Mouse (Mus musculus): ENCODE results near the gene Pdrg1. TPM values are rescaled to one million over a fixed set of nuclear protein-coding genes. Genes with fewer than 3 reads are reported as not detected.

Gene Pdrg1
- polyA plus RNA-seq, 1 experiment from 2014 or later, result 94.1 TPM

DNA sequence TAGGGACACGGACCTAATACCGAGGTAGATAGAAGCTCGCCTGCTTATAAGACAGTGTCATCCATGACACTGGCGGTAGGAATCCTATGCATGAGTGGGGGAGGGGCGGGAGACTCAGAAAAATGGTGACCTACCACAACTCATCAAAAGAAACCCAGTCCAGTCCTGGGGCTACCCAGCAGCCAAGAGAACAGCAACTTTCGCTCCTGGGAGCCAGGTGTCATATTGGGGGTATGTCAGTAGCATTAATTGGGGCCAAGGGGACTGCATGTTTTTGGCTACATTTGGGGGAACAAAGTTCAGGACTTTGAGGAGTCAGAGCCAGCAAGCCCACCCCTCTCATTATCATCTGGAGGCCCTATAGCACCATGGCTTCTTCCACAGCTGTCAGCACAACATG is 35.9 kb upstream of the Pdrg1 start:
- 72% methylated on average over 6 of the region's 6 CpGs for WGBS
- Histone ChIP-seq H3K9me3 (ENCODE audit: control insufficient read depth, low read length) (no peaks in the 10 kb centered on the region), H3K27me3 (replicated peaks; ENCODE audit: control insufficient read depth, insufficient read depth, low read length) (peaks cover 34% of the 10 kb centered on the region), H3K9ac (ENCODE audit: low read depth, low read length) (no peak overlapping the region), H3K4me2 (ENCODE audit: low read depth, low read length) (no peak overlapping the region), H3K36me3 (ENCODE audit: control insufficient read depth, insufficient read depth, low read length) (no peaks in the 10 kb centered on the region), H3K4me3 (ENCODE audit: low read length) (no peak overlapping the region), H3K27ac (ENCODE audit: low read length) (no peak overlapping the region), H3K4me1 (ENCODE audit: control insufficient read depth, insufficient read depth, low read length) (peaks cover 1% of the 10 kb centered on the region; the same call in 1 of the 2 replicates)
- no peak for ATAC-seq

DNA sequence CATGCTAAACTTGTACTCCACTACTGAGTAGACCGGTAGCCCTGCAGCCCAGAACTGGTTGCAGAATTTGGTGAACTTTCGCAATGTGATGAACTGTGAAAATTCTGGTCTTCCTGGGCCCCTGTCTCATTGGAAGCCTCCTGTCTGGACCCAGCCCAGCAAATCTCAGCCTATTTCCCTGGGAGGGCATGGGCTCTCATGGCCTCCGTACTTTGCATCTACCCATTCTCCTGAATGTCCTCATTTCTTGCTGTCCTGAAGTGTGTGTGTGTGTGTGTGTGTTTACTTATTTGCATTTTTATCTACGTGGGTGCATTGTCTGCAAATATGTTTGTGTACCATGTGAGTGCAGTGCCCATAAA is 34.8 kb upstream of the Pdrg1 start:
- 86% methylated on average over 4 of the region's 4 CpGs for WGBS
- H3K9me3 ChIP-seq (ENCODE audit: control insufficient read depth, low read length), result no peaks in the 10 kb centered on the region
- no peak overlapping the region for H3K4me3 ChIP-seq (ENCODE audit: low read length)
- peaks cover 4% of the 10 kb centered on the region; the same call in 1 of the 2 replicates for H3K4me1 ChIP-seq (ENCODE audit: control insufficient read depth, insufficient read depth, low read length)
- ATAC-seq, result no peak
- no peak overlapping the region for H3K27ac ChIP-seq (ENCODE audit: low read length)
- H3K36me3 ChIP-seq (ENCODE audit: control insufficient read depth, insufficient read depth, low read length), result no peaks in the 10 kb centered on the region
- H3K4me2 ChIP-seq (ENCODE audit: low read depth, low read length), result no peak overlapping the region
- H3K27me3 ChIP-seq (replicated peaks; ENCODE audit: control insufficient read depth, insufficient read depth, low read length), result peaks cover 34% of the 10 kb centered on the region
- no peak overlapping the region for H3K9ac ChIP-seq (ENCODE audit: low read depth, low read length)

DNA sequence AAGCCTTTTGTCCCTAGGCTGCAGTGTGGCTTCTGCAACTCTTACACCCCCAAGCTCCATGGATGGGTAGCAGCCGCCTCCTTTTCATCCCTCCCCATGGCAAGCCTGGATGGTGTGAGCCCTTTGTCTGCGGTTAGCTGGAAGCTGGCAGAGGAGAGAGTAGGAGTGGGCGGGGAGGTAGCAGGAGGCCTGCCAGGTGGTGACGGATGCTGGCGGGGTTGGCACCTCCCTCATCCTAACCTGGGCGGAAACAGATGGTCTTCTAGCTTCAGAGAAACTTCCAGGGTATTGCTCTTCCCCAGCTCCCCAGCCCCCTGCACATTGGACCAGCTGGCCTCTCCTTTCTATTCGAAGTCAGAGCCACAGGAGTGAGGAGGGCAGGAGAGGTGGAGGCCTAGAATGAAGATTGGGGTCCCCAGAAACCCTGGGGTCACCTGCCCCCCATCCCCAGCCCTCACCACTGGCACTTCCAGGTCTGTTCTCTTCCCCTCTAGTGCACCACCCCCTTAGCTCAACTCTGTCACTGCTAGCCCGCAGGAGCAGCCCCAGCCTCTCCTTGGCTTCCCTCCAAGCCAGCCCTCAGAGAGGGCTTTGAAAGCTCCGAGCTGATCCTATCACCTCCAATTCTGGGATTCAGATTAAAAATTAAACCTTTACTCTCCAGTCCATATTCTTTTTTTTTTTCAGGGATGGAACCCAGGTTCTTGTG is 34.2 kb upstream of the Pdrg1 start:
- Histone ChIP-seq H3K9me3 (ENCODE audit: control insufficient read depth, low read length) (no peaks in the 10 kb centered on the region), H3K4me3 (ENCODE audit: low read length) (no peak overlapping the region), H3K27ac (ENCODE audit: low read length) (no peak overlapping the region), H3K9ac (ENCODE audit: low read depth, low read length) (no peak overlapping the region), H3K27me3 (replicated peaks; ENCODE audit: control insufficient read depth, insufficient read depth, low read length) (peaks cover 32% of the 10 kb centered on the region), H3K36me3 (ENCODE audit: control insufficient read depth, insufficient read depth, low read length) (no peaks in the 10 kb centered on the region), H3K4me1 (ENCODE audit: control insufficient read depth, insufficient read depth, low read length) (peaks cover 4% of the 10 kb centered on the region; the same call in 1 of the 2 replicates), H3K4me2 (ENCODE audit: low read depth, low read length) (no peak overlapping the region)
- no peak for ATAC-seq
- WGBS, result 28% methylated on average over 9 of the region's 9 CpGs

DNA sequence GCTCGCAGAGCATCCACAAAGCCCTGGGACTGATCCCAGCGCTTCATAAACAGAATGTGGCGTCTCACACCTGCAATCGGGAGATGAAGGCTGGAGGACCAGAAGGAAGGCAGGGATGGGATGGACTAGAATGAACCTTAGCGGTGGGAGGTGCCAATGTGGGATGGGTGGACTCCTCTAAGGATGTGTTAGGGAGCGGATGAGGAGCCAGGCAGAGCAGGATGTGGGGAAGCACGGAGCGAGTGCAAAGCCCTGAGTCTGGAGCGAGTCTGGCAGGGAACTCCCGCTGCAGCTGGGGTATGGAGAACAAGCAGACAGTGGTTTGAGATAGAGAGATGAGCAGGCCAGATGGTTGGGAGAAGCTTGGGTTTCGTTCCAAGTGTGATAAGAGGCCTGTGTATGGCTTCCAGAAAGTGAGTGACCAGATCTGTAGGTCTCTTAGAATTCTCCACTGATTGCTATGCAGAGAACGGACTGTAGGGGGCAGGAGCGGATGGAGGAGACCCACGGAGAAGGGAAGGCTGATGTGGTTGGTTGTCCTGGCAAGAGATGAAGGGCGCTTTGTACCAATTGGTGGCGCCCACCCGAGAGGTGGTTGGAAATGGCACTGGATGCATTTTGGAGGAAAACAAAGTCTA is 32.7 kb upstream of the Pdrg1 start:
- H3K4me3 ChIP-seq (ENCODE audit: low read length), result no peak overlapping the region
- WGBS, result 41% methylated on average over 17 of the region's 17 CpGs
- no peaks in the 10 kb centered on the region for H3K9me3 ChIP-seq (ENCODE audit: control insufficient read depth, low read length)
- no peak for ATAC-seq
- no peak overlapping the region for H3K9ac ChIP-seq (ENCODE audit: low read depth, low read length)
- H3K36me3 ChIP-seq (ENCODE audit: control insufficient read depth, insufficient read depth, low read length), result no peaks in the 10 kb centered on the region
- peaks cover 18% of the 10 kb centered on the region for H3K27me3 ChIP-seq (replicated peaks; ENCODE audit: control insufficient read depth, insufficient read depth, low read length)
- no peak overlapping the region for H3K27ac ChIP-seq (ENCODE audit: low read length)
- H3K4me2 ChIP-seq (ENCODE audit: low read depth, low read length), result no peak overlapping the region
- H3K4me1 ChIP-seq (ENCODE audit: control insufficient read depth, insufficient read depth, low read length), result peaks cover 4% of the 10 kb centered on the region; the same call in 1 of the 2 replicates

DNA sequence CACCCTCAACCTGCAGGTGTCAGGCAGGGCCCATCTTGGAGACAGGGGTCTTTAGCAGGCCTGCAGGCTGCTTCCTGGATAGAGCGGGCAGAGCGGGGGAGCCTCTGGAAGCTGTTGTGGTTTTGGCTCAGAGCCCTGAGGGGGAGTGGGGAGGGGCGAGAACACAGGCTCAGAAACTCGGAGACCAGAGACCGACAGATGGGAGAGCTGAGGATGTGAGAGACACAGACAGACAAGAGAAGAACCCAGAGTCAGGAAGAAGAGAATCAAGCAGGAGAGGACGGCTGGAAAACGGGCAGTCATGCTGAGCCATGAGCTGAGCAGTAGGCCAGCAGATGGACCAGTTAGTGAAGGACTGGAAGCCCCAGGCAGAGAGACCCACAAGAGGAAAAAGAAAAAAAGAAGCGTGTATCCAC is 30.7 kb upstream of the Pdrg1 start:
- Histone ChIP-seq H3K4me3 (ENCODE audit: low read length) (no peak overlapping the region), H3K27me3 (replicated peaks; ENCODE audit: control insufficient read depth, insufficient read depth, low read length) (no peaks in the 10 kb centered on the region; the same call in 1 of the 2 replicates), H3K4me1 (ENCODE audit: control insufficient read depth, insufficient read depth, low read length) (0 out of 2 replicates have a peak, but pooled peaks cover 4% of the 10 kb centered on the region), H3K36me3 (ENCODE audit: control insufficient read depth, insufficient read depth, low read length) (no peaks in the 10 kb centered on the region), H3K4me2 (ENCODE audit: low read depth, low read length) (no peak overlapping the region), H3K9ac (ENCODE audit: low read depth, low read length) (no peak overlapping the region), H3K9me3 (ENCODE audit: control insufficient read depth, low read length) (no peaks in the 10 kb centered on the region), H3K27ac (ENCODE audit: low read length) (no peak overlapping the region)
- no peak; the same call in 1 of the 2 replicates for ATAC-seq
- 26% methylated on average over 8 of the region's 8 CpGs for WGBS

DNA sequence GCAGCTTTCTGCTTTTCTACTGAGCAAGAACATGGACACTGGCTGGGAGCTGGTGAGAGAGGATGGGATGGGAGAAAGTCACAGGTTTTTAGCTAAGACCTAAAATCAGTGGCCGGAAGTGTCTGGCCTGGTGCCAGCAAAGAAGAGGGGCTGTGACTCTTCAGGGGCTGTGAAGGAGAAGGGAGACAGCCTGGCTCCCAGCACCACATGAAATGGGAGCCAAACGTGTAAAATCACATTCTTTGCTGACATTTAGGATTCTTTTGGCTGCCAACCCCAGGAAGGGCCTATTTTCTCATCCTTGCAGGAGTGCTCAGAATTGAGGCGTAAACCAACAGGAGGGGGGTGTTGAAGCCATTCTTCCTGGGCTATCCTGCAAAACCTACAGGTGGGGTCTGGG is 28.7 kb upstream of the Pdrg1 start:
- Histone ChIP-seq H3K9ac (ENCODE audit: low read depth, low read length) (no peak overlapping the region), H3K27me3 (replicated peaks; ENCODE audit: control insufficient read depth, insufficient read depth, low read length) (no peaks in the 10 kb centered on the region; the same call in 1 of the 2 replicates), H3K4me2 (ENCODE audit: low read depth, low read length) (no peak overlapping the region), H3K4me1 (ENCODE audit: control insufficient read depth, insufficient read depth, low read length) (0 out of 2 replicates have a peak, but pooled peaks cover 4% of the 10 kb centered on the region), H3K9me3 (ENCODE audit: control insufficient read depth, low read length) (no peaks in the 10 kb centered on the region), H3K27ac (ENCODE audit: low read length) (no peak overlapping the region), H3K36me3 (ENCODE audit: control insufficient read depth, insufficient read depth, low read length) (no peaks in the 10 kb centered on the region), H3K4me3 (ENCODE audit: low read length) (no peak overlapping the region)
- ATAC-seq, result no peak
- 38% methylated on average over 3 of the region's 3 CpGs for WGBS

DNA sequence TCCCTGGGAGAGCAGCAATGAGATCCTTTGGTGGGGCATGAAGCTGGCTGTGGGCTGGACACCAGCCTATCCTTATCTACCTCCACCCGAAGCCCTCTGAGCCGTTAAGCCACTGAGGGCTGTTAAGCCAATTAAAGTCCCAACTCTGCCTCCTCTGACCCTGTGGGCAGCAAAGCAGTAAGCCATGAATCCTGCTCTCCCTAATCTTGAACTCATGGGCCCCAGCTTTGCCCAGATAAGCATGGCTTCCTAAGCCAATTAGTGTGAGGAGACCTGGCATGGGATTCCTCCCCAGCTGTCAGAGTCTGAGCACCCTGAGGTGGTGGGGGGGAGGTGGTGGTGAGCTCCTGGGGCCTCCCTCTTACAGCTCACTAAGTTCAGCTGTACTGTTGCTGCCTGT is 21.5 kb upstream of the Pdrg1 start:
- Histone ChIP-seq H3K4me2 (ENCODE audit: low read depth, low read length) (no peak overlapping the region), H3K9ac (ENCODE audit: low read depth, low read length) (no peak overlapping the region), H3K9me3 (ENCODE audit: control insufficient read depth, low read length) (no peaks in the 10 kb centered on the region), H3K36me3 (ENCODE audit: control insufficient read depth, insufficient read depth, low read length) (no peaks in the 10 kb centered on the region), H3K27me3 (replicated peaks; ENCODE audit: control insufficient read depth, insufficient read depth, low read length) (peaks cover 18% of the 10 kb centered on the region), H3K4me1 (ENCODE audit: control insufficient read depth, insufficient read depth, low read length) (0 out of 2 replicates have a peak, but pooled peaks cover 2% of the 10 kb centered on the region), H3K27ac (ENCODE audit: low read length) (no peak overlapping the region), H3K4me3 (ENCODE audit: low read length) (no peak overlapping the region)
- ATAC-seq, result no peak
- WGBS, result 36% methylated on average over 2 of the region's 2 CpGs

DNA sequence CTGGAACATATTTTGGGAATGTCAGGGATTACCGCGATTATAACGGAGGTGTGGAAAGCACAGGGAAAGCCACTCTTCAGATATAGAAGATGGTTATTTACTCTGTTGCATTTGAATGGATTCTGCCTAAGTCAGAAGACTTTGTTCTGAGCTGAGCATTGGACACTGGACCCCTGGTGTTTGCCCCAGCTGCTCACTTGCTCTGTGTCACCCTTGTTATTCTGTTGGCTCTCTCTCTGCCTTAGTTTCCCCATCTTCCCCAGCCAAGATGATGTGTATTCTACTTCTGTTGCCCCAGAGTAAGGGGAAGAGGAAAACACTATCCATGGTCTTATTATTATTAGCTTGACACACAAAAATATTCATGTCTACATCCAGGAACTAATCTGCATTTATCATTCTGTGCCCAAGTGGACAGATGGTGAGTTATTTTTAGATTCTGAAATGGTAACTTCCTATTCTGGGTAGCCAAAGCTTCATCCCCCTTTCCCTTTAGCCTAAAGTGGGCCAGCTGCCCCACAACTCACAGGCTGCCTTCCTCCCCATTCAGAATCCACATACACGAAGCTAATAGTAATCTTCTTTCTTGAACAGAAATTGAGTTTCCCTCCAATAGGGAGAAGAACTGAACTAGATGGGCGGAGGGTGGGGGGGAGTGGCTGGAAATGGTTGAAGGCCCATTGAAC is 18.5 kb upstream of the Pdrg1 start:
- no peaks in the 10 kb centered on the region for H3K36me3 ChIP-seq (ENCODE audit: control insufficient read depth, insufficient read depth, low read length)
- no peak overlapping the region for H3K27ac ChIP-seq (ENCODE audit: low read length)
- no peak for ATAC-seq
- H3K9me3 ChIP-seq (ENCODE audit: control insufficient read depth, low read length), result no peaks in the 10 kb centered on the region
- H3K27me3 ChIP-seq (replicated peaks; ENCODE audit: control insufficient read depth, insufficient read depth, low read length), result peaks cover 36% of the 10 kb centered on the region
- no peak overlapping the region for H3K9ac ChIP-seq (ENCODE audit: low read depth, low read length)
- no peak overlapping the region for H3K4me3 ChIP-seq (ENCODE audit: low read length)
- 0 out of 2 replicates have a peak, but pooled peaks cover 4% of the 10 kb centered on the region for H3K4me1 ChIP-seq (ENCODE audit: control insufficient read depth, insufficient read depth, low read length)
- 64% methylated on average over 5 of the region's 5 CpGs for WGBS
- H3K4me2 ChIP-seq (ENCODE audit: low read depth, low read length), result no peak overlapping the region

DNA sequence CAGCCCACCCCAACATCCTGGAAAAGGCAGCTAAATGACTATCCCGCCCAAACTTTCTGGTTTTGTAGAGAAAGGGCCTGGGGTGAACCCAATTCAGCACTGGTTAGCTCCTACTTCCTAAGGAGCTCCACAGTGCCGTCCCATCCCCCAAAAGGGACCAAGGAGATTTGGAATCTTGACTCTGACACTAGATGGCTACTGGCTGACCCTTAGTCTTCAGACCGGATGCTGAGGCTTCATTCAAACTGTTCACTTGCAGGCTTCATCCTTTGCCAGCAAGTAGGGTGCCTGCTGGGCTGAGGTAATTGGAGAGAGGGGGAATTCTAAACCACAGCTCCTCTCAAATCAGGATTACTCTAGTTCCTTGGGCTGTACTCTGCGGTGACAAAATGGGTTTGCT is 17.7 kb upstream of the Pdrg1 start:
- Histone ChIP-seq H3K27me3 (replicated peaks; ENCODE audit: control insufficient read depth, insufficient read depth, low read length) (peaks cover 36% of the 10 kb centered on the region), H3K4me2 (ENCODE audit: low read depth, low read length) (no peak overlapping the region), H3K36me3 (ENCODE audit: control insufficient read depth, insufficient read depth, low read length) (no peaks in the 10 kb centered on the region), H3K4me1 (ENCODE audit: control insufficient read depth, insufficient read depth, low read length) (0 out of 2 replicates have a peak, but pooled peaks cover 4% of the 10 kb centered on the region), H3K9ac (ENCODE audit: low read depth, low read length) (no peak overlapping the region), H3K4me3 (ENCODE audit: low read length) (no peak overlapping the region), H3K27ac (ENCODE audit: low read length) (no peak overlapping the region), H3K9me3 (ENCODE audit: control insufficient read depth, low read length) (no peaks in the 10 kb centered on the region)
- ATAC-seq, result no peak
- 19% methylated on average over 4 of the region's 4 CpGs for WGBS
